Mouse (Mus musculus): ENCODE results near the gene Foxq1. TPM values are rescaled to one million over a fixed set of nuclear protein-coding genes. Genes with fewer than 3 reads are reported as not detected.

Foxq1 gene
- polyA plus RNA-seq (2012; rRNA removed; ENCODE audit: low replicate concordance): 15.4 and 75.8 TPM in 2 replicates

GRCm38 (mm10) chr13:31555834-31556233 is at the start of gene Foxq1:
Foxq1 (plus strand) TSS chr13:31556134.

GRCm38 (mm10) chr13:31558521-31559418 is 2.8 kb downstream of the Foxq1 start, which contains the start of gene A530084C06Rik:
A530084C06Rik (minus strand) TSS chr13:31559333.

Other genes starting within 250 kb of the Foxq1 start
- 1.6 and 1.7 TPM in 2 replicates for gene A530084C06Rik, start 3.2 kb downstream of the Foxq1 start, polyA plus RNA-seq (2012; rRNA removed; ENCODE audit: low replicate concordance)
- gene Foxf2, start 69.7 kb downstream of the Foxq1 start, polyA plus RNA-seq (2012; rRNA removed; ENCODE audit: low replicate concordance): 38.8 and 38.9 TPM in 2 replicates